Mouse (Mus musculus) kidney, postnatal 0 days (tissue): ENCODE results near the gene Serpini2. TPM values are rescaled to one million over a fixed set of nuclear protein-coding genes. Genes with fewer than 3 reads are reported as not detected.

Source experiments
- ATAC-seq: fragments of 200-750 bp; cut with Nextera tagmentation; replicated peaks from 2 replicates; pipeline ENCODE4 v1.8.0; 2017; ENCODE audit warnings: low read depth, moderate number of reproducible peaks, moderate TSS enrichment, moderate library complexity; ENCODE audit not compliant: low FRiP score
- DNase-seq: peaks from one replicate; pipeline ENCODE4 v3.0.0-alpha.2; 2016; ENCODE audit warnings: low spot score
- H3K27ac ChIP-seq: fragments of 300-500 bp; sonication (generic); 2 replicates; pipeline ENCODE4 v1.5.1; 2014; ENCODE audit warnings: mild to moderate bottlenecking
- H3K27me3 ChIP-seq: fragments of 300-500 bp; sonication (generic); 2 replicates; pipeline ENCODE4 v1.6.1; 2014; ENCODE audit warnings: low read length, mixed read lengths; ENCODE audit not compliant: insufficient read depth
- H3K36me3 ChIP-seq: fragments of 300-500 bp; sonication (generic); 2 replicates; pipeline ENCODE4 v1.6.1; 2014; ENCODE audit warnings: low read length, mixed read lengths; ENCODE audit not compliant: insufficient read depth
- H3K4me1 ChIP-seq: fragments of 300-500 bp; sonication (generic); replicated peaks from 2 replicates; pipeline ENCODE4 v1.6.1; 2014; ENCODE audit warnings: antibody characterized with exemption, low read length, mixed read lengths; ENCODE audit not compliant: insufficient read depth
- H3K4me2 ChIP-seq: fragments of 300-500 bp; sonication (generic); 2 replicates; pipeline ENCODE4 v1.6.1; 2014; ENCODE audit warnings: mild to moderate bottlenecking, low read length, moderate library complexity, mixed read lengths
- H3K4me3 ChIP-seq: fragments of 300-500 bp; sonication (generic); replicated peaks from 2 replicates; pipeline ENCODE4 v1.5.1; 2014; ENCODE audit warnings: low read depth, low read length
- H3K9ac ChIP-seq: fragments of 300-500 bp; sonication (generic); 2 replicates; pipeline ENCODE4 v1.6.1; 2014; ENCODE audit warnings: low read depth, low read length
- H3K9me3 ChIP-seq: fragments of 300-500 bp; sonication (generic); replicated peaks from 2 replicates; pipeline ENCODE4 v1.6.1; 2016; ENCODE audit warnings: low read length, inconsistent platforms, mixed read lengths
- CTCF ChIP-seq: IDR thresholded peaks from 2 replicates; pipeline ENCODE4 v1.5.1; 2016; ENCODE audit warnings: antibody characterized with exemption, low read depth, mild to moderate bottlenecking, moderate library complexity
- WGBS: fragments of 180-500 bp; shearing (Covaris S2); extraction: QIAGEN DNeasy Blood & Tissue Kit; methylation state at CpG from one replicate; pipeline ENCODE4 v1.1.7; 2014; 5-methylcytosine and 5-hydroxymethylcytosine counted together
- polyA plus RNA-seq: library from polyadenylated mRNA; unstranded; fragments of >200 nt; fragmentation: Nextera tagmentation; extraction: Ambion mirVana; gene quantifications from 2 replicates; pipeline ENCODE4 v1.2.1, GENCODE M21; 2015

Gene Serpini2
- polyA plus RNA-seq, 1 experiment from 2014 or later: not detected

GRCm38 (mm10) chr3:75219694-75220093 is 50.2 kb downstream of the Serpini2 start:
- ATAC-seq (no peak), DNase-seq (no peak)
- Histone ChIP-seq H3K27ac (no peak overlapping the region), H3K27me3 (no peaks in the 10 kb centered on the region), H3K4me3 (no peak overlapping the region), H3K4me2 (no peak overlapping the region), H3K4me1 (no peaks in the 10 kb centered on the region), H3K9ac (no peak overlapping the region), H3K9me3 (no peaks in the 10 kb centered on the region), H3K36me3 (no peaks in the 10 kb centered on the region)
- WGBS: 77% methylated on average over 3 of the region's 3 CpGs
- TF ChIP-seq CTCF: no peak

GRCm38 (mm10) chr3:75219211-75219610 is 50.7 kb downstream of the Serpini2 start:
- Histone ChIP-seq H3K9me3 (no peaks in the 10 kb centered on the region), H3K36me3 (no peaks in the 10 kb centered on the region), H3K9ac (no peak overlapping the region), H3K27me3 (no peaks in the 10 kb centered on the region), H3K27ac (no peak overlapping the region), H3K4me2 (no peak overlapping the region), H3K4me3 (no peak overlapping the region), H3K4me1 (no peaks in the 10 kb centered on the region)
- 15% methylated on average over 1 of the region's 1 CpGs for WGBS
- ATAC-seq (no peak), DNase-seq (peak; percentile 38)
- peak; percentile 67 for TF ChIP-seq CTCF

- ATAC-seq: no peak
- H3K27ac ChIP-seq: no peak overlapping the region
- 39% methylated on average over 12 of the region's 12 CpGs for WGBS
- no peak overlapping the region for H3K4me2 ChIP-seq
- no peaks in the 10 kb centered on the region for H3K36me3 ChIP-seq
- no peaks in the 10 kb centered on the region for H3K4me1 ChIP-seq
- TF ChIP-seq CTCF: peak; percentile 79
- H3K9ac ChIP-seq: no peak overlapping the region
- H3K9me3 ChIP-seq: no peaks in the 10 kb centered on the region
- H3K4me3 ChIP-seq: no peak overlapping the region
- H3K27me3 ChIP-seq: no peaks in the 10 kb centered on the region
- peak; percentile 67 for DNase-seq
Observed at GRCm38 (mm10) chr3:75202808-75203503, 66.9 kb downstream of the Serpini2 start.

Other genes starting within 250 kb of the Serpini2 start
- gene Zbbx, start 105.0 kb downstream of the Serpini2 start, polyA plus RNA-seq: not detected in 2 replicates
- gene Wdr49, start 212.1 kb upstream of the Serpini2 start, polyA plus RNA-seq: not detected in 2 replicates